Mouse (Mus musculus) C2C12 (cell line): ENCODE measurements around the gene H2-Q7. TPM values are rescaled to one million over a fixed set of nuclear protein-coding genes. Genes with fewer than 3 reads are reported as not detected.
"Not testable (repeated sequence)": the region's sequence is repeated elsewhere in the genome, so short reads cannot be mapped to it uniquely, and the experiment has no call there.

Source experiments
- H3K27me3 ChIP-seq: one replicate; pipeline ENCODE4 v1.6.1; 2011; ENCODE audit not compliant: control insufficient read depth, insufficient read depth, insufficient read length
- H3K36me3 ChIP-seq: one replicate; pipeline ENCODE4 v1.6.1; 2011; ENCODE audit not compliant: control insufficient read depth, insufficient read depth
- H3K4me3 ChIP-seq: one replicate; pipeline ENCODE4 v1.5.1; 2011; ENCODE audit warnings: mild to moderate bottlenecking, control low read depth; ENCODE audit not compliant: poor library complexity, insufficient read depth, severe bottlenecking
- H3K79me2 ChIP-seq: one replicate; pipeline ENCODE4 v1.6.1; 2011; ENCODE audit not compliant: control insufficient read depth, insufficient read depth
- H3K79me3 ChIP-seq: one replicate; pipeline ENCODE4 v1.6.1; 2011; ENCODE audit warnings: low read depth, control low read depth
- H3ac ChIP-seq: one replicate; pipeline ENCODE3; 2011; ENCODE audit warnings: low read depth; ENCODE audit not compliant: control insufficient read depth, insufficient read length
- polyA plus RNA-seq: library from polyadenylated mRNA; unstranded; fragments of >200 nt; fragmentation: generic; extraction: Trizol; gene quantifications from one replicate; pipeline ENCODE4 v1.2.1, GENCODE M21; 2012; ENCODE audit warnings: missing spikeins

The H2-Q7 gene
- polyA plus RNA-seq, 1 experiment: 0.14 TPM

GRCm38 (mm10) chr17:35438395-35438794 is 560 bp upstream of the H2-Q7 start:
- not testable (repeated sequence) for H3ac ChIP-seq, H3K36me3 ChIP-seq, H3K4me3 ChIP-seq, H3K79me3 ChIP-seq, H3K27me3 ChIP-seq, H3K79me2 ChIP-seq

GRCm38 (mm10) chr17:35439295-35439747 is 366 bp downstream of the H2-Q7 start:
- H3ac ChIP-seq, H3K79me3 ChIP-seq, H3K27me3 ChIP-seq, H3K4me3 ChIP-seq, H3K79me2 ChIP-seq, H3K36me3 ChIP-seq: not testable (repeated sequence)

GRCm38 (mm10) chr17:35439925-35440645 is 1.1 kb downstream of the H2-Q7 start:
- H3ac ChIP-seq, H3K36me3 ChIP-seq, H3K4me3 ChIP-seq, H3K79me3 ChIP-seq, H3K79me2 ChIP-seq, H3K27me3 ChIP-seq: not testable (repeated sequence)

- not testable (repeated sequence) for H3K4me3 ChIP-seq, H3ac ChIP-seq, H3K79me2 ChIP-seq, H3K79me3 ChIP-seq, H3K36me3 ChIP-seq, H3K27me3 ChIP-seq
Observed at GRCm38 (mm10) chr17:35442376-35442775, 3.4 kb downstream of the H2-Q7 start.

GRCm38 (mm10) chr17:35444510-35444909 is 5.6 kb downstream of the H2-Q7 start:
- H3K79me2 ChIP-seq, H3K4me3 ChIP-seq, H3K36me3 ChIP-seq, H3ac ChIP-seq, H3K27me3 ChIP-seq, H3K79me3 ChIP-seq: not testable (repeated sequence)

GRCm38 (mm10) chr17:35458247-35458646 is 19.3 kb downstream of the H2-Q7 start:
- not testable (repeated sequence) for H3K79me2 ChIP-seq, H3K79me3 ChIP-seq, H3ac ChIP-seq, H3K27me3 ChIP-seq, H3K36me3 ChIP-seq, H3K4me3 ChIP-seq

GRCm38 (mm10) chr17:35460513-35461341 is 21.8 kb downstream of the H2-Q7 start:
- H3ac ChIP-seq, H3K27me3 ChIP-seq, H3K79me3 ChIP-seq, H3K79me2 ChIP-seq, H3K36me3 ChIP-seq, H3K4me3 ChIP-seq: not testable (repeated sequence)

- not testable (repeated sequence) for H3K36me3 ChIP-seq, H3K79me3 ChIP-seq, H3K79me2 ChIP-seq, H3K4me3 ChIP-seq, H3ac ChIP-seq
- H3K27me3 ChIP-seq: peaks cover 13% of the 10 kb centered on the region
Observed at GRCm38 (mm10) chr17:35465651-35466050, 26.7 kb downstream of the H2-Q7 start.

- H3K79me3 ChIP-seq, H3K4me3 ChIP-seq: not testable (repeated sequence)
- H3K27me3 ChIP-seq: peaks cover 17% of the 10 kb centered on the region
Observed at GRCm38 (mm10) chr17:35468936-35469335, 30.0 kb downstream of the H2-Q7 start.

More at GRCm38 (mm10) chr17:35468936-35469335, 30.0 kb downstream of the H2-Q7 start:
- H3K79me2 ChIP-seq, H3K36me3 ChIP-seq, H3ac ChIP-seq: not testable (repeated sequence)
